Mouse (Mus musculus) liver, postnatal 0 days (tissue): ENCODE results near the gene Gm765.

Experiments used
- CTCF ChIP-seq: sonication (generic); IDR thresholded peaks from 2 replicates; pipeline ENCODE4 v1.5.1; 2016; ENCODE audit warnings: antibody characterized with exemption, low read depth
- EP300 ChIP-seq: IDR thresholded peaks from 2 replicates; pipeline ENCODE4 v1.6.1; 2016; ENCODE audit warnings: antibody characterized with exemption, low read depth, mild to moderate bottlenecking

- TF ChIP-seq EP300 (no peak), CTCF (no peak)
These were observed 57.4 kb downstream of the Gm765 start for GRCm38 (mm10) chr6:98285190-98285589.
